Mouse (Mus musculus) fibroblast of lung, adult 2 months (primary cell): ENCODE results near the gene Pigt.
A peak's percentile ranks its signal among the peaks of the same experiment; 100 is the strongest.

Source experiments
- DNase-seq: peaks from one replicate; pipeline ENCODE4 v3.0.0-alpha.2; 2011; ENCODE audit warnings: low read depth

Pigt gene

DNA sequence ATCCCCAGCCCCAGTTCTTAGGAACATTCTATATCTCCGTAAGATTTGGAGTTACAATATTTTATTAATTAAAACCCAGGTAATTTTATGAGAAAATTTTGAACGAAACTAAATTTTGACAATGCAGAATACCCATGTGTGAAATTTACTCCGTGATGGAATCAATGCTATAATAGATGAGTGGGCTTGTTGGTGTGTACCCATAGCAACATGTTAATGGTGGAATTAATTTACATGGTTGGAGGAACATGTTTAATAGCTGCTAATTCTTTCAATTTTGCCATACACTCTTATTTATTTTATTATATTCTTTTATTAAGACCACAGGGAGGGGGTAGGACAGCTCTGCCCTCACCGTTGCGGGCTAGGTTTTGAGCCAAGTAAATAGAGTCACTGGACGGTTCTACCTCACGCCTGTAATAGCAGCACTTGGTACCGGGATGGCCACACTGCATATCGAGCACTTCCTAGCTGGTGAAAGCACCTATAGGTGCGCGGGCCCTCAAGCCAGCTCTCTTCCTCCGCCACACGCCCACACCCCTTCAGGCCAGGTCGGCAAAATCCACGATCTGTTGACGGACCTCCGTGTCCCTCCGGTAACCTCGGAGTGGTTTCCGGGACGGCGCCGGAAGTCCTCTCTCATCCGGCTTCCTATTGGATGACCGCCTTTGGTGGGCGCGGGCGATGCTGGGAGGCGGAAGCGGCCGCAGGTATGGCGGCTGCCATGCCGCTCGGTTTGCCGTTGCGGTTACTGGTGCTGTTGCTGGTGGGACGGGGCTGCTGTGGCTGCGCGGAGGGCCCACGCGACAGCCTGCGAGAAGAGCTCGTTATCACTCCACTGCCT lies at the start of gene Pigt:
TSS of gene Pigt (plus strand) at position 674 of the 844 bp plus-strand sequence.
- no peak for DNase-seq

DNA sequence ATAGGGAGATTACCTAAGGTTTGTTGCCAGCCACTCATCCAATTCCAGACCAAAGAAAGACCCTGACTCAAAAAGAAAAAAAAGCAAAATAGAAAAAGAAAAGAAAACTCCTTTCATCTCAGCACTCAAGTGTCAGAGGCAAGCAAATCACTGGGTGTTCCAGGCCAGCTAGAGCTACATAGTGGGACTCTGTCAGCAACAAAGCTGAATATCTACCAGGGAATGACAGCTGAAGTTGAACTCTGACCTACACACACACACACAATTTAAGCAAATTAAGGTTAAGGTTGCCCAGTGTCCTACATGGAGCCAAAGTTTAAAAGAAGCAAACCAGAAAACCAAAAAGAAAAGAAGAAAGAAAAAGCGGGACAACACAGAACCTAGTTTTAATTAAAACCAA lies 49.2 kb upstream of the Pigt start:
- DNase-seq, result no peak

DNA sequence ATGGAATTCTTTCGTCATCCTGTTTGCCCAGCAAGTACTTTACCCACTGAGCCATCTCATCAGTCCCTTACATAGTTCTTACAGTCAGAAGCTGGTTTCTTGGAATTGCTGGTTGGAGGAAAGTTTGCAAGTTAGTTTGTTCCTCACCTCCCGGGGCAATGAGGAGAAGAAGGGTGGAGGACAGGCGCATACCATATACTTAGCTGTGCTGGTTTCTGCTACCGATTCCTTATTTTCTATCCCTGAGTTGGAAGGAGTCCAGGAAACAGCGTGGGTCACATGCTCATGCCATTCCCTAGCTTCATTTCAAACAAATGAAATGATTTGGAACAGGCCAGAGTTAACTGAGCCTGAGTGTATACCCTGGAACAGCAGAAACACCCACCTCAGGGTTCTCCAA lies 48.4 kb upstream of the Pigt start:
- DNase-seq, result no peak

DNA sequence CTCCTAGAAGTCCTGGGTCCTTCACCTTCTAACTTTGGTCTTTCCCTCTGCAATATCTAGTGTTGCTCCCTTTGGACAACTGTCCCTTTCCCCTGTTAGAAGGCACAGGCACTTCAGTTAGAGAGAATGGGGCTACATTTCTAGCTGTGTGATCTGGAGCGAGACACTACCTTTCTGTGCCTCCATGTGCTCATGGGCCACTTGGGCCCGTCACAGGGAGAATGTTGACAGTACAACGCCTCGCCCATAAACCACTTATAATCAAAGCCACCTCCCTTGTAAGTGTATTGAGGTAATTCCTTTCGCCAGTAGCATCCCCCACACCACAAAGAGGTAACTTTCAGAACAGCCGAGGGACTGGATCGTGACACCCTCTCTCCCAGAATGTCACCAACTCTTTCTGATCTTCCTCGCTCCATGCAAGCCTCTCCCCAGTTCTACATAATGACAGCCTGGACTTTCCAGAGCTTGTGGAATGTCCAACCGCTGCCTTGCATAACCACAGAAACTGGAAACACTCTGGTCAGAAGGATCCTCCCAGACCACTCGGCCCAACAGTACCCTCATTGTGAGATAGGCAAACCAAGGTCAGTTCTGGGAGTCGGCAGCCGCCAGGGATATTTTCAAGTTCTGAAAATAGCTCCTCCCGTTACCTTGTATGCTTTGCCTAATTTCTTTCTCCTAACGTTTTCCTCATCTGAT lies 47.8 kb upstream of the Pigt start:
- DNase-seq, result no peak

DNA sequence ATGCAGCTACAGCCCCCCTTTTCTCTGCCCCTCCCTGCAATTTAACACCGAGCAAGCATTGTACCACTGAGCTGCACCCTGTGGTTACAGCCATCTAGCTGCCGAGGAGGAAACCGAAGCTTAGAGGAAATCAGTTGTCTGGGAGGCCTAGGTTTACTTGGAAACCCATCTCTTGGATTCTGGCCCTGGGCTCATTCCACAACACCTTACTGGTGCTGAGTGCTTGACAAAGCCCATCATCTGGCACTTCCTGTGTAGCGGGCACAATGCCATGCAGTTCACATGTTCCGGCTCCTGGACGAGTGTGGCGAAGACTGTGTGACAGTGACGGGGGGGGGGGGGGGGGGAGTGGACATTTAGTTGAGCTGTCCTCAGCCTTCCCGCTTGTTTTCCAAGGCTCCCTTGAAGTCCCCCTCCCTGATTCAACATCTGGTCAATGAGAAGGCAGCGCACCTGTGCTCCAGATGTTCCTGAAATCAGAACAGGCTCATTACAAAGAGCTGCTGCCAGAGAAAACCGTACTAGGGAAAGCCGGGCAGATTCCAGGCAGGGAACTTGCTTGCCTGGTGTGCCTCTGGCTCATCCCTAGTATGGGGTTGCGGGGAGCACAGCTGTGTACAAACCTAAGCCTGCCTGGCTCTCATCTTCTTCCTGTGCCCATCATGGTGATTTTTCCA lies 45.2 kb upstream of the Pigt start:
- DNase-seq, result no peak

DNA sequence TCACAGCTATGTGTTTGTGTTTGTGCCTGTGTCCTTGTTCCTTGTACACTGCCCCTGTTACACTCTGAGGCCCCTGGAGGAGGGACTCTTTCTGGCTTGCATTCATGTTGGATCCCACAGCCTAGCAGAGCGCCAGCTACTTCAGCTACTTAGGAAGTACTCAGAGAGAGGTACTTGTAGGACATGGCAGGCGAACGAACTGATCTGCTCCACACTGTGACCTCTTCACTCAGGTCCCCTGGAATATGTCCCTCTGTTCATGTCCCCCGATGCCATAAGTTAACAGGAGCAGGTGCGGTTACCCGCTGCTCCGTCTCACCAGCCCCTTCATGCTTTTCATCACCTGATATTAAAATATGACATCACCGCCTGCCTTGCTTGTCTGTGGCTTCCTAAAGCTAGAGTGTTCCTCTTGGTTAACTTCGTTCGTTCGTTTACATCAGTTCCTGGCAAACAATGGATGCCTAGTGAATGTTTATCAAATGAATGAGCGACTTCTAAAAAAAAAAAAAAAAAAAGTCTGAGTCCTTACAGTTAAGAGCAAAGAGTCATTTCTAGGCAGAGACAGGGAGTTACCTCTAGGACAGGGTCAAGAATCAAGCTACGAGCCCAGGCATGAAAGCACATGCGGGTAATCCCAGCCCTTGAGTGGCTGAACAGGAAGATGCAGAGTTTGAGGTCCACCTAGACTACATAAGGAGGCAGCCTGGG lies 44.1 kb upstream of the Pigt start:
- DNase-seq, result no peak

DNA sequence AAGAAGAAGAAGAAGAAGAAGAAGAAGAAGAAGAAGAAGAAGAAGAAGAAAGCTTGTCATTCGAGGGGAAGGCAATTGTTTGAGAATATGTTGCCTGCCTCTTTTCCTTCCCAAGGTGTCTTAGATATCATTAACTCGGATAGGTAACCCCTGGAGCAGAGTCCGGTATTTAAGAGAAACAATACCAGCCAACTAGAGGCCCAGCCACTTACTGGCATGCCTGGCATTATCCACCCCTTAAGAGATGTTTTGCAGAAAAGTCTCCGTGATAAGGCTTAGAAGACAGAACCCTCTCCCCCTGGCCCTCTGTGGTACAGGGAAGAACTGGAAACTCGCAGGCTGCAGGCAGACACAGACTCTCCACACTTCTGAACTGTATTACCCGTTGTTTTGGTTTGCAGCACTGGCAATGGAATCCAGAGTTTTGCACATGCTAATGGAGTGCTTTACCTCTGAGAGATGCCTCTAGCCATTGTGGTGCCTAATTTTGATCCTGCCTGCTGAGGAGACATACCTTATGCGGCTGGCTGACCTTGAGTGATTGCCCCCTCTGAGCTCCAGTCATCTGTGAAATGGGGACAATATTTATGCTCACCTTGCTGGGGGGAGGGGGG lies 43.3 kb upstream of the Pigt start:
- DNase-seq, result no peak

DNA sequence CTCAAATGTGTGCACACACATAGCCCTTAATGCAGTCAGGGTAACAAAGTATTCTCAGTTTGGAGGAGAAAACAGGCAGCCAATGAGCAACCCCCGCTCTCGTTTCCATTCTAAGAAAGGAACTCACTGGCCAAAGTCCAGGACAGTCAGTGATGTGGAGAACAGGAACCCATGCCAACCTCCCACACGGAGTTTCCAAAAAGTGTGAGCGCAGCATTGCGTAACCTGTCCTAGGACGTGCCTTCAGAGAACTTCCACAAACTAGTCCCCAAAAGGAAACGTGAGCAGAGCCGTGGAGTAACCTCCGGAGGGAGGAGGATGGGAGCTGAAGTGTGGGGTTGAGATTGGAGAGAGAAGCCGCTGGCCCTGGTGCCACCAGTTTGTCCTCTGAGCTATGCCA lies 42.5 kb upstream of the Pigt start:
- peak; percentile 88 for DNase-seq

DNA sequence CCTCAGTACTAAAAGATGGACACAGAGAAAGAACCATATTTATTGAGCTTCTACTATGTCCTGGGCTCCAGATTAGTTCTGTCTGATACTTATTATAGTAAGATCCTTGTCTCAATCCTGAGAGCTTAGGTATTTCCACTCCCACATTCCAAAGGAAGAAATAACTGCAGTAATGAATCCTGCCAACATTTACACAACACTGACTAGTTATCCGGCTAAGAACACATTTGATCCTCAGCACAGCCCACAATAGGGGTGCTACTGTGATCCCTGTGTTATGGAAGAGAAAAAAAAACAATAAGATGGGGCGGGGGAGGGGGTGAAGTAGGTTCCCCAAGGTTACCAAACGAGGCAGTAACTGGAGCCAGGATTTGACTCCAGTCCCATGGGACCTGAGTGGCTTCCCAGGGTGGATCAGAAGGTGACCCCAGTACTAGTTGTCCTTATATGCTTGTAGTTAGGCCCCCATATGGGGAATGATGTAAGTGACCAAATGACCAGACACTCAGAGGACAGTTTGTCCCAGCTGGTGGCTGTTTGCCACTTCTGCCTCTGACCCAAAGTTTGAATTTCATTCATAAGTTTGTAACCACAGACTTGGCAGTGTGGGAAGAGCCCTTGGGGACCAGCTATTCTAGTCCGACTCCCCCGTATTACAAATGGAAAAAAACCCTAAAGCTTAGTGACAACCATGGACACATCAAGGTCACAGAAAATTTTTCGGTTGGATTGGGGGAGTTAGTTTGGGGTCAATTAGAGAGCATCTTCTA lies 41.7 kb upstream of the Pigt start:
- DNase-seq, result no peak

DNA sequence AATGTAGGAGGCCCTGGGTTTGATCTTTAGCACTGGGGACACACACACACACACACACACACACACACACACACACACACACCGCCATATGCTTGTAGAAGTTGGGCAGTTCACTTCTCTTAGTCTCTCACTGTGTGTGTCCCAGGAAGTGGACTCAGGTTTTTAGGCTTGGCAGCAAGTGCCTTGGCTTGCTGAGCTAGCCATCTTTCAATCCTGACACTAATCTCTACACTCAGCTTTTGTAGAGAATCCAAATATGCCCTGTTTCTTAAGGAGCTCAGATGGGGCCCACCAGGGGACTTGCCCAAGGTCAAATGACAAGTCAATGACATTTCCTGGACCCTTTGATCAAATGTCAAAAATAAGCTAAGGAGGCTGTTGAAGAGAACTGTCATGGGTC lies 40.9 kb upstream of the Pigt start:
- DNase-seq, result no peak

DNA sequence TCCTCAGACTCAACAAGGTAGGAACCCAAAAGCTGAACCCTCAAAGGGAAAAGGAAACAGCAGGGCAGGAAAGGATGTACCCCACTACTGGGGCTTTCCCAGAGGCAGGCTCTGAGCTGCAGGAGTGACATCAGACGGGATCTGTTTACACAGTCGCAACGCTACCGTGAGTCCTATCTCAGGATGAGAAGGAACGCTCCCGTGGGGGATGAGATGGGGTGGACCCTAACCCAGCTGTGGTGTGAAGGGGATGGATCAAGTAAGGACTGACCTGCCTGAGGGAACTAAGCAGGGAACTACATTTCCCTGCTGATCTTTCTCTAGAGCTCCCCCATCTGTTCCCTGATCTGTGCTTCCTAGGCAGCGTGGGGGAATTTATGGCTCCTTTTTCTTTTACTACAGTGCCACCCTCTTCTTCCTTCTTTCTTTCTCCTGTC lies 40.4 kb upstream of the Pigt start, which contains the start of gene Sys1:
TSS of gene Sys1 (plus strand) at position 101 of the 437 bp plus-strand sequence.
- DNase-seq, result no peak

DNA sequence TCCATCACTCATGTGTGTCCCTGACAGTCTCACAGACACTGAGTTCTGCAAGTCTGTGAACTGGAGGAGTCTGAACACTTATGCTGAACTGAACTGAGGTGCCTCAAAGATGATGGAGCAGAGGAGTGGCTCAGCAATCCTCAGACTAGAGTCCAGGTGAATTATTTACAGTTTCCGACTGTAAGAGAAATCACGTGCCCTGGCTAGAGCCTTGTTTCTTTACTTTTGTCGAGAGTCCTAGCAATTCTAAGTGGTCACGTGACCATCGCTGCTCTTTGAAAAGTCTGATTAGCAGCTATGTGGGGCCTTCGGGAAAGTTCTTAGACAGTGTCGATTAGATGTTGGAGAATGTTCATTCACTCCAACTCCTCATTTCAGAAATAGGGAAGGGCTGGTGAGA lies 39.4 kb upstream of the Pigt start:
- no peak for DNase-seq

DNA sequence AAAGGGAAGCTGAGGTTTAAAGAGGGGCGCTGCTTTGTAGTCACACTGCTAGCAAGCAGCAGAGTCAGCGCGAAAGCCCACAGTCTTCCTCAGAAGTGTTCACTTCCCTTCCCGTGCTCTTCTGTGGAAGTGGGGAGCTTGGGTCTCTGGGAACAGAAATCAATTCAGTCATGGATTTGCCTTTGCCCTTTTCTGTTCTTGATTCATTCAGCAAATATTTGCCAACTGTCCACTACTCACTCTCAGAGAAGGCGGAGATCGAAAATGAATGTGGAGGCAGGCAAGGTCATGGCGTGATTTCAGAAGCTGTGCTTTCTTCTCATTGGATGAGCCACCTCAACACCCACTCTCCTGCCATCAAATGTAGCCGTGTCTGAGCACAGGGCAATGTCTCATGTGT lies 38.8 kb upstream of the Pigt start:
- no peak for DNase-seq

DNA sequence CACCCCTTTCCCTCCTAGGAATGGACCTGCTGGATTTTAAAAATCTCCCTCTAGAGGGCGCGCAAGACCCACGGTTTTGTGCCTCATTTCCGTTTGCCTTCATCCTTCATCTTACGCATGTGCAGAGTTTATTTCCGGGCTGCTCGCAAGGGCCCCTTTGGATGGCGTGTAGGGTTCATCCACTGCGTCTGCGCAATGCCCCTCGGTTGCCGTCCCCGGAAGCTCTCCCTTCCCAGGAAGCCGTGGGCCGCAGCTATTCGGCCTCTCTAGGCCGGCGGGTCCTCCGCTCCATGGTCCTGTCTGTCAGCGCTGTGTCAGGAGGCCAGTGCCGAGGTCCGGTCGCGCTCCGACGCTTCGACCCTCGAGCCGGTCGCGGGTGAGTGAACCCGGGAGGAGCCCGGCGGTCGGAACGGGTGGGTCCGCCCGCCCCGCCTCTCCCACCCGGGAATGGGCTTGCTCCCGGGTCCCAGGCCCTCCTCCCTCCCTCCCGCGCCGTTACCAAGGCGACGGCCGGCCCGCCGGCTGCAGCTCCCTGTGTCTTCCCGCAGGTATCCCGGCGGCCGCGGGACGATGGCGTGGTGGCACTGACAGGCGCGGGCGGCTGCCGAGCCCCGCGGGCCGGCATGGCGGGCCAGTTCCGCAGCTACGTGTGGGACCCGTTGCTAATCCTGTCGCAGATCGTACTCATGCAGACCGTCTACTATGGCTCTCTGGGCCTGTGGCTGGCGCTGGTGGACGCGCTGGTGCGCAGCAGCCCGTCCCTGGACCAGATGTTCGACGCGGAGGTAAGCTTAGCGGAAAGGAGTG lies 36.4 kb upstream of the Pigt start, which contains the start of gene Gm20458:
TSS of gene Gm20458 (plus strand) at position 223 of the 807 bp plus-strand sequence.
- DNase-seq, result peak; percentile 92

DNA sequence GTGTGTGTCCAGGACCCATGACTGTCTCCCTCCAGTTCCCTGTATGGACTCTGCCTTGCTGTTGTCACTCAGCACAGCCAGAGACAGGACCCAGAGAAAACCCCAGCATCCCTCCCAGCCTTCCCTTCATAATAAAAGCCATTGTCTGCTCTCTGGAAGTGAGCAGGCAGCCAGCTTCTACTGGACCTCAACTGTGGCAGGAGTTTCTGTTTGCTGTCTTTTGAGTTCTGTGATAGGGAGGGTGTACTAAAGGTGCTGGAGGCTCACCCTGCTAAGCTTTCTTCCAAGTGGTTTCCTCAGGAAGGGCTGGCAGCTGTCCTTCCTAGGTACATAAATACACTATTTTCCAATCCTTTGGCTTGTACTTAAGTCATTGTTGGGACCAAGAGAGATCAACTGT lies 32.2 kb upstream of the Pigt start:
- DNase-seq, result no peak

DNA sequence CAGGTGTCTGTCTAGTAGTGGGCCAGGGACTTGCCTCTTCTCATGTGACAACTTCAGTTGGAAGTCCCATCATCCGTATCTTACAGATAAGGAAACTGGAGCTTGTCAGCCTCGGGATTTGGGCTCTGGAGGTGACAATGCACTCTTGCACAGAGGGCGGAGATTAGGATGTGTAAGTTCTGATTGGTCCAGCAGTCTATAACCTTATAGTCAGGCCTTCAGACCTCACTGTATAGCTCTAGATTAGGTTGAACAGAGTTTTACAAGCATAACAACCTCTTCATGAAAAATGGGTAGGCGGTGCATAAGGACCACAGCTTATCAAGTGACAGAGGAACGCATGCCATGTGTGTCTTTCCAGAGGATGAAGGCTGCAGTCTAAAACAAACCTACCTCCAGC lies 30.5 kb upstream of the Pigt start:
- DNase-seq, result no peak

DNA sequence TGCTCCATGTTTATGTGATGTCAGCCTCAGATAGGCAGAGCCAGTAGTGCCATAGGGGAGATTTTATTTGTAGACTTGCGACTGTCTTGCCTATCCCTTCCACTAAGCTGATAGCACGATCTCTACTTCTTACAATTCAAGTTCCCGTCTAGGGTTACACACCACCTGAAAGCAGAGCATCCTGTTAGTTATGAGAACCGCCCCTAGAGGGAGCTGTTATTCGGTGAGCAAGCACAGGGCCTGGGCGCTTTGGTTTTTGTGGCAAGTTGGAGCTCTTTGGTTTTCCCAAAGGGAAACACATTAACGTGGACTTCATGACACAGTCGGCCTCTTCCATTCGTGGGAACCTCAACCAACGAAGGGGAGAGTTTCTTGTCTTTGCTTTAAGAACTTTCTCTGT lies 27.1 kb upstream of the Pigt start:
- DNase-seq, result no peak

DNA sequence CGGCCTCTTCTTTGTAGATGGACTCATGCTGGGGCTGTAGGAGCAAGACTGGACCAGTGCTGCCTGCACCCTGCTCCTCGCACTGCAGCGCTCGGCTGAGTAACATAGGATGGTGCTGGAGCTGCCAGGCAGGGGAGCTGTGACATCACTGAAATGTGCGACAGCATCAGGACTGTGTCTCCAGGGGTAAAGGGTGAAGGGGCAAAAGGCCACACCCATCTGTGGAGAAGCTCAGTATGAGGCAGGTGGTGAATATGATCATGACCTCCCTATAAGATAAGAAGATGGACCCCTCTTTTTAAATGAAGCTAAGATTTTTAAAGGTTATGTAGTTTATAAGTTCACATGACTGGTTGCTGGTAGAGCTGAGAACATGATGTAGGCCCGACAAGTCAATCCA lies 23.7 kb upstream of the Pigt start, which contains the start of gene Trp53tg5:
TSS of gene Trp53tg5 (minus strand) at position 101 of the 400 bp plus-strand sequence.
- DNase-seq, result no peak

DNA sequence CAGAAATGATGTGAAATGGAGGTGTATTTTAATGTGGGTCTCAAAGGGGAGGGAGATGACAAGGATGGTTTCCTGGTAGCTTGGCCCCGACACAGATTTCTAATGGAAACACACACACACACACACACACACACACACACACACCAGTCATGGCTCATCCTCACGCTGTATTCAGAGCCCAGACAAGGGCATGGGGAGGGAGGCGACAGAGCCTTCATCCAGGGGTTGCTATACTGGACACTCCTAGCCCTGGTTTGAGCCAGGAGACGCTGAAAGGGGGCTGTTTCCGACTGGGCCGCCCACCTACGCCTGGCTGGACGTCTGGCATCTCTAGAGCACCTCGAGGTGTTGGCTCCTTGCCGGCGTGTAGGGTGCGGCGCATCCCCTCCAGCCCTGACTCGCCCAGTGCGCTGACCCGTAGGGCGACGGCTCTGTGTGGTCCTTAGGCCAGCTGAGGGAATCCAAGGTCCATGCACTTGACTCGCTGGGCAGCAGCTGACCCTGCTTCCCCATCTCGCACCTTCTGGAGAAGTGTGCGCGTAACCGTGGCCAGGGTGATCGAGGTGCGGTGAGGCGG lies 11.6 kb upstream of the Pigt start, which contains the start of gene Dbndd2:
TSS of gene Dbndd2 (plus strand) at position 426 of the 577 bp plus-strand sequence.
- DNase-seq, result no peak
